Mouse (Mus musculus) adrenal gland, postnatal 25 days (tissue): ENCODE data around the gene Egln2. TPM values are rescaled to one million over a fixed set of nuclear protein-coding genes. Genes with fewer than 3 reads are reported as not detected.

Experiments used
- DNase-seq: peaks from one replicate; pipeline ENCODE4 v3.0.0; 2021; ENCODE audit warnings: mixed read lengths
- total RNA-seq: library from RNA; stranded (reverse); gene quantifications from 2 replicates; pipeline ENCODE4 v1.2.3, GENCODE M21; 2021

Egln2 gene
- total RNA-seq, 1 experiment from 2014 or later = 120 TPM

DNA sequence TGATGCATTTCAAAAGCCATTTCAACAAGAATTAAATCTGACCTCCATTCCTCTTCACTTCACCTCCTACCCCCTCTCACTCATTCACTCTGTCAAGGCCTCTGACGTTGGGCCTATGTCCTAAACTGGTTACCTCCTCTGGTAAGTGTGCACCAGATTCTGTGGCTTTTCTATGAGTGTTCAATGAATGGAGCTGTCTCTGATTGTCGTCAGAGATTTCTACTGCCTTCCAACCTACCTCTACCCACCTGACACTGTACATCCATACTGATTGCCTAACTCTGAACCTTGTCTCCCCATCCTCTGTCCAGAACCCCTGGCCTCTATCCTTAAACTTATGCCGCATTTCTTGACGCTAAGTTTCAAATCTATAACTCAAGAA is 11.3 kb upstream of the Egln2 start:
- DNase-seq = no peak

DNA sequence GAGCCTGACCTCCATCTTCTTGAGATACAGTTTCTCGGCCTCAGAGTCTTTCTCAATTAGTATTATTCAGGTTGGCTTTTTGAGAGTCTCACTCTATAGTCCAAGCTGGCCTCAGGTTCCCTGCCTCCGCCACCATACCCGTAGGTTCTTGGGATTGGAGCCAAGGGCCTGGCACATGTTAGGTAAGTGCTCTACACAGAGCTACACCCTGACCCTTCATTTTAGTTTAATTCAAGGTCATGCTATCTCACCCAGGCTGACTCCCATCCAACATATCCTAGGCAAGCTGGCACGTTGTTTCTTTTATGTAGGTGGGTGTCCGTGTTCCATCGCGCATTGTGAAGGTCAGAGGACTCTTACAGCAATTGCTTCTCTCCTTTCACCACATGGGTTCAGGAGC is 8.3 kb upstream of the Egln2 start:
- DNase-seq = no peak

DNA sequence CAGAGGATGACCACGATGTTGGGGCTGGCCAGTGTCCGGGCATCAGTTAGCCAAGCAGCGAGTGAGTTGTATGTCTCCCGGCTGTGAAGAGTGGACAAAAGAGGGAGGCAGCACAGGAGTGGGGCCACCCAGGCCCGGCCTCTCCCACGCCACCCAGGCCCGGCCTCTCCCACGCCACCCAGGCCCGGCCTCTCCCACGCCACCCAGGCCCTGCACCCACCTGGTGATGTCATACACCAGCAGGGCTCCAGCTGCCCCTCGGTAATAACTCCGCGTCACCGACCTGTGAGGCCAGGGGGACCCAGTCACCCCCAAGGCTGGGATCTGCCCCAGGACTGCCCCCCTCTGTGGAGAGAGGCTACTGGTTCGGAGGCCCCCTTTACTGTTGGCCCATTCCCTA is 7.9 kb upstream of the Egln2 start:
- DNase-seq = no peak

DNA sequence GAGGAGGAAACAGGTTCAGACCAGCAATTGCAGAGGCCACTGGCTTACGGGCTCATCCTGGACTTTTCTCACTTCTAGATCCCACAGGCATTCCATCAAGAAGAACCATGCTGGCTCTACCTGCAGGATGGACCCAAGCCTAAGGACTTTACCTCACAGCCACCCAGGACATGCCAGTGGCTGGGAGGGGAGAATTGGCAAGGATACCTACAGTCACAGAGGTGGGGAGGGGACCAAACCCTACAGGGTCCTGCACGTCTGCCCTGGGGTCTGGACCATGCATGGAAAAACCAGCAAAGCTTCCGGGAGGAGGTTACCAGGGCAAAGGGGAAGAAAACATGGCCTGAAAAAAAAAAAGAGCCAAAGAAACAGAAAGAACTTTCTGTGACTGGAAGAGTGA is 4.4 kb upstream of the Egln2 start:
- no peak for DNase-seq

DNA sequence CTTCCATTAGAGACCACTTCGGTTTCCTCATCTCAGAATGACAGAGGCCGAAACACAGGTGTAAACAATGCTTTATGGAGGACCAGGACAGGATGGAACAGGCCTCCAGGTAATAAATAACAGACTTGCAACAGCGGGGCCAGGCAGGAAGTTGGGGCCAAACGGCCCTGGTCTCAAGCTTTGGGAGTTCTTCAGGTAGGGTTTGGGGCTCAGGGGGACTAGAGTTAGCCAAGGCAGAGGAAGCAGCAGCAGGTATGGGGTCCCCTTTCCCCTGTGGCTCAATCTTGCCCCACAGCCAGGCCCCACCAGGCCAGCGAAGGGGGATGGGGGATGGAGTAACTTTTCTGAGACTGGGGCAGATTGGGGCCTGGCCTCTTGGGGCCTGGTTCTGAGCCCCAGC is 1.8 kb upstream of the Egln2 start:
- DNase-seq = no peak

DNA sequence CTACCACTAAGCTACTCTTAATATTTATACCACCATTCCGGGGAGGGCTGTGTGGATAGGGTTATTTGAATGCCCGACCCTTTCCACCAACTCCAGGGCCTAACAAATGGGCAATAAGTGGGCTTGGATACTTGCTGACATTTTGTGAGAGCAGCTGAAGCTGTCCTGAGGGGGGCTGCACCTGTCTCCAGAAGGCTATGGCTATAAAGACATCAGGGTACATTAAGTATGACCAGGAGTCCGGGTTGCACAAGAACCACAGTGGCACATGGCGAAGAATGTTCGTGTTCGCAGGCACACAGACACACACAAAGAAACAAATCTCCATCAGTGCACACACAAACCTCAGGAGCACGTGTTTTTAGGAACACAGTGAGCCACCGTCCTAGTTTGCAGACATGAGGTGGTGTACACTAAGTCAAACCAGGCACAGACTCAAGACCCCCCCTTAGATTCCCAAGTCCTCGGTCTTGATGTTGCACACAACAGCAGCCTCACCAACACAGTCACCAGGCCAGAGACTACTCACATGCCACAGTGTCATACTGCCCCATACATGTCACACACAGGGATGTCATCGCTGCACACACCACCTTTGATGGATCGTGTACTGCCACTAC is 983 bp upstream of the Egln2 start:
- DNase-seq = no peak

DNA sequence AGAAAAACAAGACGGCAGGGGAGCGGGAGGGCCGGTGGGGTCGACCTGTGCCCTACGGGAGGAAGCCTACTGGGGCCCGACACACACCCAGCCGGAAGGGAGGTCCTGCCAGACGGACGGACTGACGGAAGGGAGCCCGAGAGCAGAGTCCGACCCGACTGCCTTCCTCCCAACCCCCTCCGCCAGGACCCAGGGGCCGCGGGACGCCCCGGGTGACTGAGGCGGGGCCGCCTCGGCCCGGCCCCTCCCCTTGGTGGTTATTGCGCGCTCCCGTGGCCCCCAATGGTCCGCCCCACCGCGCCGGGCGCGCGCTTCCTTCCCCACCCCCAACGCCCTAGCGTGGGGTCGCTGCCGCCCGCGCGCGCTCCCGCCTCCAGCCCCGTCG is 381 bp downstream of the Egln2 start:
- peak; percentile 94 for DNase-seq

DNA sequence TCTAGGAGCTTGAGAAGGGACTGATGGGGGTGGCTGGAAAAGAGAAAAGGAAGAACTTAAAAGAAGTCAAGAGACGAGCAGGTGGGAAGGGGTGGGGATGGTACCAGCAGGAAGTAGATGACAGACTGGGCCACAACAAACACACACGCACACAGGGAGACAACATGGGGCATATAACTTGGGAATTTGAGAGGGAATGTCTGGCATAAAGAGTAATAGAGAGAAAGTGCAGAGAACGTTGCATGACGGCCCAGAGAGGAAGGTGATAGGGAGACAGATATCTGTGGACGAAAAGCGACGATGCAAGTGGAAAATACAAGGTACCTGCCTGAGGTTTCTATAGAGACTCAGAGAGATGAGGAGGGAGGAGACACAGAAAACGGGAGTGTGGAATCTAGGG is 906 bp downstream of the Egln2 start:
- no peak for DNase-seq

DNA sequence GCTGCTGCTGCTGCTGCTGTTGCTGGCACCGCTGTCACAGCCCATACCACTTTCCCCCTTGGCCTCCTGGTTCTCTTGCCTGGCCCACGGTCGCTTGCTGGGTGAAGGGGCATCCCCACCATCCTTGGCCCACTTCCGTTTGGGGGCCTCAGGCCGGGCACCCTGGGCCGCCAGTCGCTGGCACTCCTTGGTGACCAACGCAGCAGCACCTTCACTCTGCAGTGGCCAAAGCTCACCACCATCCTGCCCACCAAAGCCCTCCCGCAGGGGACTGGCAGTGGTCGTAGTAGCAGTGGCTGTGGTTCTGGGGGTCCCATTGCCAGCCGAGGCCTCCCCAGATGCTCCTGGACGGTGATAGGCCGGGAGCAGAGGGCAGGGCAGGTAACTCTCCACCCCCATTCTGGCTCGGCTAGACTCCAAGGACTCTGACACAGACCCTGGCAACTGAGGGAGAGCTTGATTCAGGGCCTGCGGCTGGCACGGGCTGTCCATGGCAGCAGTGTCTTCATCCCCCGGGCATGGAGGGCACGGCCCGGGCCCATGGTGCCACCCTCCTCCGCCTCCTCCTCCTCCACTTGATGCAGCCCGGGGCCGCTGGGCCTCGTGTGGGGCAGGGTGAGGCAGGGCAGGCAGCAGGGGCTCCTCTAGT is 1.5 kb downstream of the Egln2 start:
- DNase-seq = peak; percentile 82

DNA sequence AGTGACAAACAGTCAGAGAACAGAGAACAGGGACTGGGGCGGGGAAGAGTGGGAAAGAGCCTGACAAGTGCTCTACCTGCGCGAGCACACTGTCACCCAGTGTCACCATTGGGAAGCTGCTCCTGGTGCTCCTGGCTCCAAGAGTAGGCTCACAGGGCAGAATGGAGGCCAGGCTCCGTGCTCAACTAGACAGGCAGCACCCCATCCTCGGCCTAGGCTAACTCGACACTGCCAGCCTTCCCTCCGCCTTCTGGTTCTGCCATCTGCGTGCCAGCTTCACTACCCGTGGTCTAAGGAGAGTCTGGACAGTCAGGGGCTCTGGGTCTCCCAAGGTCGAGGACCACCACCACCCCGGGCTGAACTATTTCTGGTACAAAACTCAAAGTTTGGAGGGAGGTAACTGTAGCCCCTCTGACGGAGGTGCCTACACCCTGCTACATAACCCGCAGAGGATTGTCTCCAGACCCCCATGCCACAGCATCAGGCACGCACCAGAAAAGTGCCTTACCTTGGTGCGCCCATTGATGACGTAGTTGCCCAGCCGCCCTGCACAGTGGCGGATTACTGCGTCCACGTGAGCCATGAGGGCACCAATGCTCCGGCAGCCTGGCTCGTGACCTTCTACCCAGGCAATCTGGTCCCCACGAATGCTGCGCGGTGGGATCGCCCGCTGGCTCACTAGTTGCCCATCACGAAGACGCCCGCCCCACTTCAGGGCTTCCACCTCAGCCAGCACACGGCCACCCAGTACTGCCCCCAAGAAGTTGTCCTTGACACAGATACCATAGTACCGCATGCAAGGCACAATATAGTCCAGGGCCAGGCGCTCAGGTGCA is 2.3 kb downstream of the Egln2 start:
- DNase-seq = peak; percentile 56

DNA sequence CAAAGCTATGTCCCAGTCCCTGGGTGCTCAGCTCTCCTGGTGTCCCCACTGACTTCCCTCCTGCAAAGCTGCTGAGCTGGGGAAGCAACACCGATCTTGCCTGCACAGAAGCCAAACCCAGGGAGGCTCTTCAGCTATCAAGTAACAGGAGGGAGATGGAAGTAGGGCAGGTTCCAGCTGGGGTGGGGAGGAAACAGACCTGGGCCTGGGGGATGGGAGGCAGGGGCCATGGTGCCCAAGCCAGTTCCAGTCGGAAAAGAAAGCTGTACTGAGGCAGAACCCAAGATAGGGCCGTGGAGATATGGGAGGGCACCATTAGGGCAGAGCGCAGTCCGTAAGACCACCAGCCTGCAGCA is 3.2 kb downstream of the Egln2 start:
- DNase-seq = no peak

DNA sequence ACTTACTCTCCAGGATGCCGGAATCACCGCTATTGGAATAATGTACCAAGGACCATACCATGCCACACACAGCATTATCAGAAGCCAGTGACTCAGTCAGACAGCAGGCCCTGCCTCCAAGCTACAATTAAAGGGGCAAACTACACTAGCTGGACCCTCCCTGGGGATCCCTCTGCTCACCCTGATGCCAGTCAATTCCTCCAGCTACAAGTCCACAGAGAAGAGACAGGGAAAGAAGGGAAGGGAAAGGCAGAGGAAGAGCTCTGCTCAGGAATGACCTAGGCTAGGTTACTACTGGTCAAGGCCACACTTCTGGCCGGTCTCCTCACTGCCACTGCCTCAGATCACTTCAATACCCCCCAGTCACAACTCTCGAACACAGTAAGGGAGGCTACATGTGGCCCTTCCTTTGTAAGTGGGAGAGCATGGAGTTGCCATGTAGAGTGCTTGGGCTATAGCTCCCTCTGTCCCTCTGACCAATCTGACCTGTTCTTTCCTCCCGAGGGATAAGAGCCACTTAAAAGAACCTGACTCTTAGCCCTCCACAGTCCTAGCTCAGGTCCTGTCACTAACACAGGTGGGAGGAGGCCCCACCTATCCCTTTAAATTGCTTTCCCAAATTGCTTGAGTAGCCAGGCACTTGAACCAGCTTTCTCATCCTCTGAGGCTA is 3.7 kb downstream of the Egln2 start:
- DNase-seq = no peak

DNA sequence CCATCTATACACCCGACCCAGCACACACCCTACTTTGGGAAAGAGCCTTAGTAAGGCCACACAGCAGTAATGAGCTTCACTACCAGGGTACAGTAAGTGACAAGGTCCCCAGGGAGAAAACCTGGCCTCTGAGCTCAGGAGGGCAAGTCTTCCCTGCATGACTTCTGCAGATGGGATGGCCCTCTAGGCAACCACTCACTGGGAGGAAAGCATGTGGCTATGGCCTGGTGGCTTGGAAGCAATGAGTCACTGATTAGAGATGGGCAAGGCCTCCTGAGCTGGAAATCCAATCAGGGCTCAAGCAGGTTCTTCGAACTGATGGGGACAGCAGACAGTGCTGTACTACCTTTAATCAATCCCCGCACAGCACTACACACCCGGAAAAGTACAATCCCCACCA is 4.9 kb downstream of the Egln2 start:
- DNase-seq = no peak

DNA sequence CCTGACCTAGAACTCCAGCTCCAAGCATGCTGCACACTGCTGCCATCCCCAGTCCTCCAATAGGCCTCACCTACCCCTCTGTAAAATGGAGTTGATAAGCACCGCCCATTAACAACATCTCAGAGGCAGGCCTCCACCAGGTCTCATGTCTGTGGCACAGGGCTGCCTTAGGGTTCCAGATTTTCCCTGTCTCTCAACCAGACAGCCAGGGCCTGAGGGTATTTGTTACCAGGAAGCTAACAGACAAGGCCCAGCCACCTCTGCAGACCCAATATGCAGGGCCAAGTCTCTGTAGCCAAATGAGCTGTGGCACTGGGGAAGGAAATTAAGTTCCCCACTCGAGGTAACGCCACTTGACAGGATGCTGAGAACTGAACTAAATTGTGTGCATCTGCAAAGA is 5.7 kb downstream of the Egln2 start:
- DNase-seq = no peak

DNA sequence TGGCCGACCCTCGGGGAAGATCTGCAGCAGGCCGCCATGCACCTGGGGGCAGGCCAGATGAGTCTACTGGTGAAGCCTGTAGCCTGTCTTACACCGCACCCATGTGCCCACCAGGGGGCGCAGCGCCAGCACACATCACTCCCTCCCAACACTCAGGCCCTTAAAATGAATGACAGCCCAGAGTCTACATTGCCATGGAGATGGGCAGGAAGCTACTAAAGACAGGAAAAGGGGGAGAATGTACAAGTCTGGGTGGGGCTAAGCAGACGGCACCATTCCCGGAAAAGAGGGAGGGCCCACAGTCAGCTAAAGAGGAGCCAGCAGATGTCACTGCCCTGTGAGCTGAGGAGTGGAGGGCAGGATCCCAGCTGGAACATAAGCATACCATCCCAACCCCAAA is 6.7 kb downstream of the Egln2 start:
- DNase-seq = peak; percentile 86

DNA sequence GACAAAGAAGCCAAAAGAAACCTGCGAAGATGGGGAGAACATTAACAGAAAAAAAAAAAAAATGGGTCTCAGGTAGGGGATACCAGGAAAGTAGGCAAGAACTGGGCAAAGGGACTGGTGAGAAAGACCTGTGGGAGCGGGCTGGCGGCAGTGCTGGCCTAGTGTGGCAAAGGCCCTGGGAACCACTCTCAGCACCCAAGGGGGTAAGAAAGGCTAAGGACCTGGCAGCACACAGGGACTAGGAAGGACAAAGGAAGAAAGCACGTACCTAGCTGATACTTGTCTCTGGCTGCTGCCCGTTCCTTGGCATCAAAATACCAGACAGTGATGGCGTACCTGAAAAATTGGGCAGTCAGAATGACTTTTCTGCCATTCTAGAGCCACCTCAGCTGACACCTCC is 7.3 kb downstream of the Egln2 start:
- no peak for DNase-seq

DNA sequence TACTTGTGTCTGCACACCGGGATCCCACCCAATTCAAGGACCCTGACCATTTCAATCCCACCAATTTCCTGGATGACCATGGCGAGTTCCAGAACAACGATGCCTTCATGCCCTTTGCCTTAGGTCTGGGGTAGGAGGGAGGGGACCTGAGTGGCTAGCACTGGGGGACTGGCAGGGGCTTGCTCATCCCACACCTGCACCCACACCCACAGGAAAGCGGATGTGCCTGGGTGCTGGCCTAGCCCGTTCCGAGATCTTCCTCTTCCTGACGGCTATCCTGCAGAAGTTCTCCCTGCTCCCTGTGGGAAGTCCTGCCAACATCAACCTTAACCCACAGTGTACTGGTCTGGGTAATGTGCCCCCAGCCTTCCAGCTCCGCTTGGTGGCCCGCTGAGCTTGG is 8.4 kb downstream of the Egln2 start:
- DNase-seq = no peak

DNA sequence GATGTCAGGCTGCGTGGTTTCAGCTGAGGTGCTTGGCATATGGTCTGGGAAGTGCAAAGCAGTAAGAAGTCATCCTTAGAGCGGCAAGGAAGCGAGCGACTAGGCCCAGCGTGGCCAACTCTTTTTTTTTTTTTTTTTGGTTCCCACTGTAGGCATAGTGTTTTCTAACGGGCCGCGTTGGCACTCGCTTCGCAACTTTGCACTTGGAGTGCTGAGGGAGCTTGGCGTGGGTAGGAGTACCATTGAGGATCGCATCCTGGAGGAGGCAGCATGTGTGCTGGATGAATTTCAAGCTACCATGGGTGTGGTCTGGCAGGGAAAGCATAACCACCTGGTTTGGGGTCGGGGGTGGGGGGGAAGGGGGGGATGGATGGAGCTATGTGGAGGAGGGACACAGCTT is 10.6 kb downstream of the Egln2 start:
- no peak for DNase-seq

DNA sequence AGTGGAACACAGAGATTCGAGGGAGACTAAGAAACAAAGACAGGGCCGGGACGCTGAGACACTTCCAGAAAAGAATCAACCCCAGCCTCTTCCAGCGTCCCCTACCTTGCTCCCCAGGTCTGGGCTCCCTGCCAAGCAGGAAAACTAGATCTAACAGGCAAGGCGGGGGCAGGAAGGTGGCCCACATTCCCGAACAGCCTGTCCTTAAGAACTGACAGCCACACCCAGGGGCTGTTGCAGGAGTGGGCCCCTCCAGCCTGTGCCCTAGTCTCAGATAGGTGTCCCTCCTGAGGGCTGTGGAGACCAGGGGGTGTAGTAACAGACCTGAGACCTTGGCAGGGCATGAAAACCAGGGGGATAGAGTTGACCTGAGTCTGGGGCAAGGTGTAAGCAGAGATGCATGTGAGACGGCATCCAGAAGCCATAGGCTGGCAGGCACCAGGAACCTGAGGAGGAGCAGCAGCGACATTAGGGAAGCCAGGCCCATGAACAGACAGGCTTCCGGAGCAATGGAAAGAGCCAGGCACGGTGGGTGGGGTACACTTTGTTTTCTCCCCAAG is 13.3 kb downstream of the Egln2 start, which contains the start of gene Cyp2t4:
Cyp2t4 (plus strand) TSS at position 510 of the 560 bp plus-strand sequence.
- no peak for DNase-seq

DNA sequence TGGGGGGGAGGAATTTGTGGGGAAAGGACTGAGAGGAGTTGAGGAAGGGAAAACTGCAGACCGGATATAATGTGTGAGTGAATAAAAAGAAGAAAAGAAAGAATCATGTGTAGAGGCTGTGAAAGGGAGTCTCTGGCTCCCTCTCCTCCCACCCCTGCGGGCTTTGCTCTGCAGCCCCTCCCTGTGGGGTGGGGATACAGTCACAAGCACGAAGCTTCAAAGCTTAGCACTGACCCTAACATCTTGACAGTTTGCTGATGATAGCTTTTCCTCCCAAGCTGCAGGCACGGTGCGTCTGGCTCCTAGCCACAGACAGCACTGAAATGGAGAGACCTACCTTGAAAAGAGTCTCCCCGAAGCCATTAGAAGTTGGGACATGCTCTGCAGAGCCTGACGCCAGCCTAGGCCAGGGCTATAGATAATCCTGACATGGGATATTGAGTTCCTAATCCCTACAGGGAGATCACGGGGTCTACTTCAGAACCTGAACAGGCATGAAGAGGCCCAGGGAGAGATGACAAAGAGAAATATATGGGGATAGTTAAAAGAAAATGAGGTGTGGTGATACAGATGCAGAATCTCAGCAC is 30.1 kb downstream of the Egln2 start:
- DNase-seq = no peak

DNA sequence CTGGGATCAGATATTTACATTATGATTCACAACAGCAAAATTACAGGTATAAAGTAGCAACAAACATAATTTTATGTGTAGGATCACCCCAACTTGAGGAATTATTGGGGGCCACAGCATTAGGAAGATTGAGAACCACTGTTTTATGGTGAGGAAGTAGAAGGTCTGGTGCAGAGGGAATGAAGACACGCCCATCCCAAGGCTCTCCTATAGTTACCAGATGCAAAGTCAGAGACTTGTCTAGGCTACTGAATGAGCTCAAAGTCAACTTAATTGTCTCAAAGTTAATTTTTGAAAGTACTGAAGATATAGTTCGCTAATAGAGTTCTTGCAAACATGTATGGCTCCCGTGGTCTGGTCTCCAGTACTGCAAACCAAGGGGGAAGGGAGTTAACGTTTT is 32.8 kb downstream of the Egln2 start:
- no peak for DNase-seq

DNA sequence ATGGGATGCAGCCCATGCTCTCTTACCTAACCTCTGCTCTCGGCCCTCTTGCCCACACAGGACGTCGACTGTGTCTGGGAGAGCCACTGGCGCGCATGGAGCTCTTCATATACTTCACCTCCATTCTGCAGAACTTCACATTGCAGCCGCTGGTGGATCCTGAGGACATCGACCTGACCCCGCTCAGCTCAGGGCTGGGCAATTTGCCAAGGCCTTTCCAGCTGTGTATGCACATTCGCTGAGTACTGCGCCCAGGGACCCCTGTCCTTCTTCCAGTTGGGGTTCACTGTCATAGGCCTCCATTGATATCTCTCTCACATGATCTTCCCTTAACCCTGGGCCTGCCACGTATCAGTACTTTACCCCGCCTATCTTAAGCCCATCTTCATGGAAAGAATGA is 33.4 kb downstream of the Egln2 start:
- peak; percentile 23 for DNase-seq
